In genomic region chr5:132220376-132220930, GRCm38 (mm10) we compare ENCODE assay signal across 28 mouse cellular contexts.
DNase-seq lines count a peak whose midpoint lies in the region; ATAC-seq lines count a peak whose summit lies in the region.
"Had no signal": no experiment of that assay in that cellular context is flagged by ENCODE, and none has a peak within 500 bp of the region (broad histone marks: within the 10 kb centered on the region; RNA-seq: fewer than 3 reads in every experiment).

No protein-coding gene starts in this region.

- 91% methylated on average over 12 of the region's 12 CpGs for WGBS in hindbrain, embryonic 10.5 days

- no peak overlapping the region for H3K27ac ChIP-seq in hindbrain, embryonic 10.5 days
- H3K27ac ChIP-seq: forebrain, embryonic 13.5 days; gastrocnemius, adult 2 months; heart, embryonic 15.5 days; hindbrain, embryonic 14.5 days; layer of hippocampus, adult 2 months; limb, embryonic 10.5 days; limb, embryonic 15.5 days; liver, embryonic 14.5 days; neural tube, embryonic 15.5 days had no signal

- ATAC-seq in hematopoietic stem cell, adult 5-6 weeks (replicated peaks in 1 of 2; ENCODE audit: insufficient read depth in 1 of 2, low FRiP score in 2 of 2, low TSS enrichment in 1 of 2, low read depth in 1 of 2, poor library complexity in 2 of 2, severe bottlenecking in 2 of 2): peak; percentile 46 to 61; a peak in 3 of 4 replicates
- ATAC-seq: forebrain, embryonic 13.5 days; Patski had no signal

- H3K27me3 ChIP-seq in hindbrain, embryonic 10.5 days (ENCODE audit: insufficient read depth, poor library complexity, severe bottlenecking): no peaks in the 10 kb centered on the region
- H3K27me3 ChIP-seq: forebrain, embryonic 13.5 days; limb, embryonic 15.5 days; neural tube, embryonic 15.5 days; Patski had no signal

- peak; percentile 6 to 11 for DNase-seq in spleen, postnatal 36 days (ENCODE audit: low spot score in 2 of 2)
- no peak for DNase-seq in spleen, postnatal 10 days (ENCODE audit: low spot score in 2 of 2)
- peak; percentile 59 for DNase-seq in thymus, postnatal 0 days (ENCODE audit: low spot score)
- peak; percentile 52 for DNase-seq in thymus, postnatal 4 days
- no peak for DNase-seq in cerebellum, adult 8-10 months
- no peak for DNase-seq in hindbrain, embryonic 10.5 days (ENCODE audit: low spot score)
- no peak for DNase-seq in spleen, adult 12 weeks (ENCODE audit: low spot score)
- DNase-seq: adrenal gland, postnatal 14 days; cerebellum, adult 11-12 months; gastrocnemius, adult 2 months; kidney, adult 11 months; kidney, postnatal 36 days; lung, embryonic 14.5 days; lung, postnatal 14 days; midbrain, embryonic 14.5 days; retina, postnatal 1 day; right cerebral cortex, postnatal 14 days had no signal

- no peaks in the 10 kb centered on the region for H3K36me3 ChIP-seq in hindbrain, embryonic 10.5 days
- H3K36me3 ChIP-seq: G1E; heart, embryonic 15.5 days; neural tube, embryonic 15.5 days had no signal

- H3K4me1 ChIP-seq in hindbrain, embryonic 10.5 days (replicated peaks): peaks cover 12% of the 10 kb centered on the region; the same call in 1 of the 2 replicates
- H3K4me1 ChIP-seq: heart, embryonic 15.5 days; neural tube, embryonic 15.5 days had no signal

- H3K9me3 ChIP-seq in hindbrain, embryonic 10.5 days: no peaks in the 10 kb centered on the region
- H3K9me3 ChIP-seq: forebrain, embryonic 13.5 days; heart, embryonic 15.5 days; limb, embryonic 10.5 days; limb, embryonic 15.5 days; neural tube, embryonic 15.5 days had no signal

- H3K4me3 ChIP-seq in hindbrain, embryonic 10.5 days: no peak overlapping the region
- H3K4me3 ChIP-seq: forebrain, embryonic 13.5 days; gastrocnemius, adult 2 months; heart, embryonic 15.5 days; layer of hippocampus, adult 2 months; limb, embryonic 10.5 days; limb, embryonic 15.5 days; neural tube, embryonic 15.5 days had no signal

Comparison
In these comparisons a context has a peak if more than half of its experiments do, and no peak if none do; other contexts are left out.
1. DNase-seq: peak in spleen, postnatal 36 days (2 of 2), thymus, postnatal 0 days (single experiment) and thymus, postnatal 4 days (single experiment); none in spleen, postnatal 10 days (0 of 2), cerebellum, adult 8-10 months (single experiment), hindbrain, embryonic 10.5 days (single experiment) and spleen, adult 12 weeks (single experiment).